Mouse (Mus musculus): ENCODE results near the gene Sema4d.
A peak's percentile ranks its signal among the peaks of the same experiment; 100 is the strongest.
"Not testable (repeated sequence)": the region's sequence is repeated elsewhere in the genome, so short reads cannot be mapped to it uniquely, and the experiment has no call there.

Sema4d gene

DNA sequence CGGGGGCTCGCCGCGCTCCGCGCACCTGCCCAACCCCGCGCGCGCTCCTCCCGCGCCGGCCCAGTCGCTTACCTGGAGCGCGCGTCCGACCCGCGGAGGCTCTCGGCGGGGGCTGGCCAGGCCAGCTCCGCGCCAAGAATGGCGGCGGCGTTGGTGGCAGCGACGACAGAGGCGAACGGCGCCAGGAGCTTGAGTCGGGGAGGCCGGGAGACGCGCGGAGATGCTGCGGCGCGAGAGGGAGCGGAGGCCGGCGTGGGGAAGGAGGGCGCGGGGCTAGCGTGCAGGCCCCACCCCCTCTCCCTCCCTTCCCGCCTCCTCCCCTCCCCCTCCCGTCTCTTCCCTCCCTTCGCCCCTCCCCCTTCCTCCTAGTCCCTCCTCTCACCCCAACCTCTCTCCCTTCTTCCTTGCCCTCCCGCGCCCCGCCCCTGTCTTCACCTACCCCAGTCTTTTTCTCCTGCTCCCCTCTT lies at the start of gene Sema4d:
Sema4d (minus strand) TSS at position 323 of the 467 bp plus-strand sequence.
- peak; percentile 67 to 77 for DNase-seq

GRCm38 (mm10) chr13:51843298-51843697 lies 49.8 kb upstream of the Sema4d start:
- no peak for DNase-seq

- DNase-seq = no peak
Observed at GRCm38 (mm10) chr13:51842773-51843172, 49.2 kb upstream of the Sema4d start.

- DNase-seq = no peak
Observed at GRCm38 (mm10) chr13:51842191-51842590, 48.6 kb upstream of the Sema4d start.

- DNase-seq = no peak
Observed at GRCm38 (mm10) chr13:51841541-51842115, 48.1 kb upstream of the Sema4d start.

DNA sequence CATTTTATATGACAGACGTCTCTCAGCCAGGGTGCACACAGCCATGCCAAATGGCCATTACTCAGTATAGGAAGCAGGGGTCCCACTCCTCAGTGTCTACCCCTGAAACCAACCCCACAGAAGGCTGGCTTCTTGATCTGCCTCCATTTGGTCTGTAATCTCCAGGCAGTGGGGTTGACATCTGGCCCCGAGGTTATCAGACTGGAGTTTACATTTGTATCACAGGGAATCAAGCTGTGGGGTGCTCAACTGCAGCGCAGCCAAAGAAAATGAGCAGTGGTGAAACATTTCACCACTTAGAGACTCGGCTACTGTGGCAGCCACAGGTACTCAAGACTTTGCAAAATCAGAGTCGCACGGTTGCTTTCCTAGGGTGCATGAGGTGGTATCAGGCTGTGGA lies 47.2 kb upstream of the Sema4d start:
- DNase-seq = no peak

DNA sequence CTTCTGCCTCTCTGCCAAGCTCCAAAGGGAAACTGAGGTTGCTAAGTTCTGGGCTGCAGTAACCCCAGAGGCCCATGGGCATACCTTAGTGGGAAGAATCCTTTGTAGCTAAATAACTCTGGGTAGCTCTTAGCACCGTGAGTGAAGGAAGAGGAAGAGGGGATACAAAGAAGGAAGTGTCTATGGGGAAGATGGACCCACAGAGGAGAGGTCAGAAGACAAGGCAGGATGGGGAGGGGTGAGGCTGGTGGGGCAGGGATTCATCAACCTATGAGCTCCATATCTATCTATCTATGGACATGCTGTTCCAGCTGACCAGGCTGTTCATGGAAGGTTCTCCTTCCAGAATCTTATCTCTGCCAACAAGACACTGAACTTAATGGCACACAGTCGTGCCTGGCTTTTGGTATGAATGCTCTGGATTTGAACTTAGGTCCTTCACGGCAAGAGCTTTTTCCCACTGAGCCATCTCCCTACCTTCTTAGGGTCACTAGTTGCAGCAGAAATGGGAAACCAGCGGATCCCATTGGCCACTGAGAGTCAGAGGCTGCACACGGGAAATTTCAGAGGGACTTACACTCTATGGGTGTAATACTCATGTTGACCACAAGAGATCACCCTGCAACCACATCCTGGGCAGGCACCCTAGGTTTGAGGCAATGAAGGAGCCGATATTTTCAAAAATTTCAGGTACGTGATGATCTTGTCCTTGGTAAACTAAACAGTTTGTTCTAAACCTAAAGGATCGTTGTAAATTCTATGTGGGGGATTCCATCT lies 45.9 kb upstream of the Sema4d start:
- DNase-seq = no peak

- no peak for DNase-seq
Observed at GRCm38 (mm10) chr13:51837402-51837801, 43.9 kb upstream of the Sema4d start.

- DNase-seq = not testable (repeated sequence)
Observed at GRCm38 (mm10) chr13:51835208-51835607, 41.7 kb upstream of the Sema4d start.

DNA sequence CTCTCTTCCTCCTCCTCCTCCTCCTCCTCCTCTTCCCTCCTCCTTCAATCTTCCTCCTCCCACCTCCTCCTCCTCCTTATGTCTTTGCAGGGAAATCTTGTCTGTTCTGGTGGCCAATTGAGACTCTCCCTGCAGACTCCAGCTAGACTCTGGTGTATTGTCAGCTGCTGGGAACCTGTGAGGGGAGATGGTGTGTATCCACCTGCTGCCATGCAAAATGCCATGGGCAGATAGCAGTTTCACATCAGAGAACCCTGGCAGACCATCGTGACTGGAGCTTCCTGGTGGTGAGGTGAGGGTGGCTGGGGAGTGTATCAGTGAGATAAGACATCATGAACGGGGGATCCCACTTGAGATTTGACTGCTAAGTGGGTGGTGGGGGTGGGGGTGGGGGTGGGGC lies 41.0 kb upstream of the Sema4d start:
- no peak for DNase-seq

DNA sequence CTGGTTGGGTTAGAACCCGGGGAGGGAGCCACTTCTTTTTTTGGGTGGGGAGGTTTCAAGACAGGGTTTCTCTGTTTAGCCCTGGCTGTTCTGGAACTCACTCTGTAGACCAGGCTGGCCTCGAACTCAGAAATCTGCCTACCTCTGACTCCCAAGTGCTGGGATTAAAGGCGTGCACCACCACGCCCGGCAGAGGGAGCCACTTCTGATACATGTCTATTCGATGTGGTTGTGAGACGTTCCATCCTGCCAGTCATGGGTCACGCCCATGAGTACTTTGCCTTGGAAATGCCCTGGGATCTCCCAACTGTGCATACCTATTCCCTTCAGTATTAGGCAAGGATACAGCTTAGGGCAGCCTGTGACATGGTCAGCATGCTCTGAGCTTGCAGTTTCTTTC lies 40.5 kb upstream of the Sema4d start:
- DNase-seq = not testable (repeated sequence)

GRCm38 (mm10) chr13:51833611-51834010 lies 40.1 kb upstream of the Sema4d start:
- DNase-seq = no peak

DNA sequence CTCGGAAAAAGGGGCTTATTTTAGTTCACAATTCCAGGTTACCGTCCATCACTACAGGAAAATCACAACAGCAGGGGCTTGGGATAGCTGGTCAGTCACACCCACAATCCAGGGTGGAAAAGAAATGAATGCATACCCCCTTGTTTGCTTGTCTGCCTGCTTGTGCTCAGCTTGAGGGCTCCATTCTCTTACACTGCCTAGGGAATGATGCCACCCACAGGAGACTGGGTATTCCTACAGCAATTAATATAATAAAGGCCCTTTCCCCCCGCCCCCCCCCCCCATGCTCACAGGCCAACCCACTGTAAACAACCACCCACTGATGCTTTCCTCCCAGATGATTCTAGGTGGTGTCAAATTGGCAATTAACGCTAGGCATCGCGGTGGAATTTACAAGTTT lies 38.9 kb upstream of the Sema4d start:
- no peak for DNase-seq

DNA sequence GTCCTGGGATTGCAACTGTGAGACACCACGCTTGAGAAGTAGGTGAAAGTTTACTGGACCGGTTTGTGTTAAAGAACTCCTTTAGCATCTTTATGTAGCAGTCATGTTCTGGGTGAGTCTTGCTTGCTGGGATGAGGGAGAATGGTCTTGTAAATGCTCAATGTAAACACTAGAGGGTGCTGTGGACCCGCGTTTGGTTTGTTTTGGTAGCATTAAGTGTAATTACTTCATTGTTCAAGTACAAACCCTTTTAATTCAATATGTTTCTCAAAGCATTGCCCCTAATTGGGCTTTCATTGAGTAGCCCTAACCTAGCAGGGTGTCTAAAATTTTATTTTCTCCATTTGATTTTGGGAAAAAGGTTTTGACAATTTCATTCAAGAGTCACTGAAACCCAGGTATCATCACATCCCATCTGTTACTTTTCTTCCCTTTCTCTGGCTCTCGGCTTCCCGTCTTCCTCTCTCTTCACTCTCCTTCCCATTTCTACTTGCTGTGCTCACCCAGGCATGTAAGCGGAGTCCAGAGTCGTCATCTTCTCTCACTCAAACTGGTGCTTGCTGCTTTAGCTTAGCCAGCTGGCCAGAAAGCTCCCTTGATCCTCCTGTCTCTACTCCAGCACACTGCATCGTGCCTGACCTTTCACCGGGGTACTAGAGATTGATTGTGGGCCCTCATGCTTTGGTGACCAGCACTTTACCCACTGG lies 37.4 kb upstream of the Sema4d start:
- peak in 1 of 2 experiments; percentile 50 for DNase-seq

- DNase-seq = no peak
Observed at GRCm38 (mm10) chr13:51823822-51824495, 30.4 kb upstream of the Sema4d start.

- DNase-seq = no peak
Observed at GRCm38 (mm10) chr13:51821988-51822387, 28.4 kb upstream of the Sema4d start.

DNA sequence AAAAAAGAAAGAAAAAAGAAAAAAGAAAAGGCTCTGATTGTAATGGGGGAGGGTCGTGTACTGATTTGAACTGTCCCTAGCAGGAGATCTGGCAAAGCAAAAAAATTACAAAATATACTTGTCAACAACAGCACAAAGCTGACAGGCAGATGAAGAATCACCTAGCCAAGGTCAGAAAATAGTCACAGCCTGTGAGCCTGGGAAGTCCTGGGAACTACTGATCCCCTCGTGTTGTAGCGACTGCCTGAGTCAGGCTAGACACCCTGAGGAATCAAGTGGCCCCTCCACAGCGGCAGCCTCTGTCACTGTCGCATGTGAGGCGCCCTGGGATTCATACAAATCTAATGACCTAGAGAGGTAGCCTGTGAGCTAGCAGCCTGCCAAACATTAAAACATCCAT lies 25.8 kb upstream of the Sema4d start:
- no peak for DNase-seq

DNA sequence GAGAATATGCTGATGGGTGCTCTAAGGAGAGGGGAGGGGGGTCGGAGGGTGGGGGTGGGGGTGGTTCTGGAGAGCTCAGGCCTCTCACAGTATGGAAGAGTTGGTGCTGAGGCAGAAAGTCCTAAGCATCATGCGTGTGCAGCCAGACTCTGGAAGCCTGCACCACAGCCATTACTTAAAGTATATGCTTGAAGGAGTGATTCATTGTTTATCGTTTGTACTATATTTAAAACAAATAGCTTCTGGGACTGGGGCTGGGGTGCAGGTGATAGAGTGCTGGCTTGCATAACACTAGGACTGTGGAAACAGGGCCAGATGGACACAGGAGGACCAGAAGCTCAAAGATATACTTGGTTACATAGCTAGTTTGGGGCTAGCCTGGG lies 25.4 kb upstream of the Sema4d start:
- no peak for DNase-seq

DNA sequence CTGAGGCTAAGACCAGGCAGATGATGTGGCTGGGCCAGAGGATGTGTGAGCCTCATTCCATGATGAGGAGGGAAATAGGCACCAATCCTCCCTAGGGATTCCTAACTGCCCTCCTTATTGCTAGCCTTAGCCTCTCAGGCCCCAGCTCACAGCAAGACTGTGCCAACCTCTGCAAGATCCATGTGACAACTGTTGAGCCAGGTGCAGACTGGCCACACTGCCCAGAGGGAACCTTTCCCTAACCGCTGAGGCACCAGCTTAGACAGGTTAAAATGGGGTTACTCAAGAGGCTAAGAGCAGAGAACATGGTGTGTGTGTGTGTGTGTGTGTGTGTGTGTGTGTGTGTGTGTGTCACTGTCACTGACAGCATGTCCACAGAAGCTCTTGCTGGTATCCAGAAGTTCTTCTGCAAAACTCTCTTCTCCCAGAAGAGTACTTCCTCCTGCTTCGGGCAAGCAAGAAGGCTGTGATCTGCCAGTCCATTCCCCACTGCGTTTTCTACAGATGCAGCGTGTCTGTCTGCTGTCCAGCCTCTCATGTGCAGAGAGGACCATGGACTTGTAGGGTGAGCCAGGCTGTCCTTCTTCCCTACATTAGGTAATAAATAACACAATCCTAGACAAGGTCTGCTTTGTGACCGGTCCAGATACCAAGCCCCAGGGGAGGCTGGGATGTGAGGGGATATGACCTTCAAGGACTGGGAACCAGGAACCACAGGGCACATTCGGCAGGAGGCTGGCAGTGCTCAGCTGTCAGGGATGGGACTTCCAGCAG lies 24.8 kb upstream of the Sema4d start:
- no peak for DNase-seq

GRCm38 (mm10) chr13:51816559-51817041 lies 23.1 kb upstream of the Sema4d start:
- no peak for DNase-seq

GRCm38 (mm10) chr13:51815865-51816504 lies 22.4 kb upstream of the Sema4d start:
- DNase-seq = peak; percentile 74 to 85

DNA sequence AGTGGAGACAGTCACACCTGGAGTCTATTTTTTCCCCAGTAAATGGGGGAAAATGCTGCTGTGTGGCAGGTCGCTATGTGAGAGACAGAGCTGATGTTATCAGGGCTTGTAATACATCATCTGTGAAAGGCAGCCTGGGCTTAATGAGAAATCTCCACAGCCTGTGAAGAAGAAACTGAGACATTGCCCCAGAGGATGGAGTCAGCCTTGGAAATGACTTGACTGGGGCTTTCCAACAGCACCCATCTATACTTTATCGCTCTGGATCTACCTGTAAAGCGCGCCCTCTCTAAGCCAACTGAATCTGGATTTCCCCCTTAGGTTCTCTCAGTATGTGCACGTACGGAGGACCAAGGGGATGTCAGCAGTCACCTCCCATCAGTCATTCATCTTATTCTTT lies 21.1 kb upstream of the Sema4d start:
- DNase-seq = no peak

Data from spleen, adult 18-20 months (tissue).